In genomic region chr16:32551346-32551747, GRCm38 (mm10) we compare ENCODE assay signal across 12 mouse cellular contexts. TPM values are rescaled to one million over a fixed set of nuclear protein-coding genes. Genes with fewer than 3 reads are reported as not detected.
DNase-seq lines count a peak whose midpoint lies in the region; ATAC-seq lines count a peak whose summit lies in the region.
"Had no signal": no experiment of that assay in that cellular context is flagged by ENCODE, and none has a peak within 500 bp of the region (broad histone marks: within the 10 kb centered on the region; RNA-seq: fewer than 3 reads in every experiment).

No protein-coding gene starts in this region.

- peak; percentile 31 to 77 for DNase-seq in heart, adult 18-20 months
- DNase-seq in embryo, embryonic 11 days, result peak; percentile 33
- DNase-seq in kidney, adult 8-10 months, result peak; percentile 64 to 76
- peak; percentile 18 for DNase-seq in lung, postnatal 25 days (ENCODE audit: low spot score)
- DNase-seq in urinary bladder, adult 2 months (ENCODE audit: low spot score), result no peak
- DNase-seq in retina, embryonic 14.5 days (ENCODE audit: low spot score), result no peak
- no peak for DNase-seq in left cerebral cortex, adult 8-10 months (ENCODE audit: low spot score in 2 of 2)
- DNase-seq: right cerebral cortex, postnatal 14 days had no signal

- no peak overlapping the region for H3K4me3 ChIP-seq in heart, embryonic 11.5 days (ENCODE audit: low read depth, low read length)
- H3K4me3 ChIP-seq: heart, adult 2 months had no signal

- H3K27ac ChIP-seq in heart, embryonic 11.5 days (ENCODE audit: low read depth, low read length), result no peak overlapping the region
- H3K27ac ChIP-seq: heart, adult 2 months had no signal

- H3K9ac ChIP-seq in heart, embryonic 11.5 days (ENCODE audit: low read depth, low read length), result no peak overlapping the region

- no peak for ATAC-seq in heart, embryonic 11.5 days (replicated peaks; ENCODE audit: insufficient number of reproducible peaks, low FRiP score, low TSS enrichment)

- H3K36me3 ChIP-seq in heart, embryonic 11.5 days (ENCODE audit: control insufficient read depth, insufficient read depth, low read length), result no peaks in the 10 kb centered on the region

- H3K4me1 ChIP-seq in heart, embryonic 11.5 days (ENCODE audit: control insufficient read depth, insufficient read depth, low read length), result 0 out of 2 replicates have a peak, but pooled peaks cover 3% of the 10 kb centered on the region

- 34% methylated on average over 2 of the region's 2 CpGs for WGBS in heart, embryonic 11.5 days (ENCODE audit: insufficient replicate concordance)

- H3K9me3 ChIP-seq in heart, embryonic 11.5 days (replicated peaks; ENCODE audit: control insufficient read depth, low read length), result no peaks in the 10 kb centered on the region

- H3K4me2 ChIP-seq in heart, embryonic 11.5 days, result no peak overlapping the region

- H3K27me3 ChIP-seq in heart, embryonic 11.5 days (ENCODE audit: control insufficient read depth, insufficient read depth, low read length), result no peaks in the 10 kb centered on the region

RNA-seq across cellular contexts. Expression of gene Zdhhc19, which starts 55.3 kb away (rescaled TPM):
- total RNA-seq in heart, adult 18-20 months (2021), result not detected
- 0.27 TPM in 1 of 2 replicates, not detected in the other for polyA plus RNA-seq in heart, embryonic 11.5 days (2014; fragmentation: Nextera tagmentation; extraction: Ambion mirVana)
- not detected in 2 replicates for polyA plus RNA-seq in urinary bladder, adult 2 months (2012; rRNA removed)
- total RNA-seq in left cerebral cortex, adult 8-10 months (2022), result not detected
- total RNA-seq: heart, adult 2 months; left cerebral cortex, postnatal 36 days had no signal
- polyA plus RNA-seq: embryonic facial prominence, embryonic 14.5 days; heart, adult 2 months had no signal

RNA-seq across cellular contexts. Expression of gene Tfrc, which starts 57.4 kb away (rescaled TPM):
- total RNA-seq in heart, adult 18-20 months (2021), result 10 to 100 TPM; 27.1 to 57.1 TPM
- 66.7 and 69.2 TPM in 2 replicates for polyA plus RNA-seq in heart, embryonic 11.5 days (2014; fragmentation: Nextera tagmentation; extraction: Ambion mirVana)
- 14.1 and 17.7 TPM in 2 replicates for polyA plus RNA-seq in urinary bladder, adult 2 months (2012; rRNA removed)
- total RNA-seq in left cerebral cortex, adult 8-10 months (2022), result 10 to 100 TPM; 70.9 to 85.1 (median 81.6) TPM

Comparison
In these comparisons a context has a peak if more than half of its experiments do, and no peak if none do; other contexts are left out.
1. DNase-seq: peak in heart, adult 18-20 months (2 of 2), embryo, embryonic 11 days (single experiment), kidney, adult 8-10 months (2 of 2) and lung, postnatal 25 days (single experiment); none in urinary bladder, adult 2 months (single experiment), retina, embryonic 14.5 days (single experiment) and left cerebral cortex, adult 8-10 months (0 of 2).